Mouse (Mus musculus) neural tube, embryonic 14.5 days (tissue): ENCODE measurements around the gene Arpc2. TPM values are rescaled to one million over a fixed set of nuclear protein-coding genes. Genes with fewer than 3 reads are reported as not detected.

Experiments used
- ATAC-seq: fragments of 200-750 bp; cut with Nextera tagmentation; 2 replicates; pipeline ENCODE4 v1.8.0; 2017; ENCODE audit warnings: low read depth, mild to moderate bottlenecking, moderate TSS enrichment, moderate library complexity
- H3K27ac ChIP-seq: fragments of 300-500 bp; sonication (generic); 2 replicates; pipeline ENCODE4 v1.5.1; 2014; ENCODE audit warnings: low read depth, mild to moderate bottlenecking, control low read depth, low read length, moderate library complexity, mixed read lengths
- H3K27me3 ChIP-seq: fragments of 300-500 bp; sonication (generic); 2 replicates; pipeline ENCODE4 v1.6.1; 2014; ENCODE audit warnings: low read length; ENCODE audit not compliant: control insufficient read depth, insufficient read depth
- H3K36me3 ChIP-seq: fragments of 300-500 bp; sonication (generic); 2 replicates; pipeline ENCODE4 v1.6.1; 2014; ENCODE audit warnings: low read length, mixed read lengths; ENCODE audit not compliant: control insufficient read depth, insufficient read depth
- H3K4me1 ChIP-seq: fragments of 300-500 bp; sonication (generic); 2 replicates; pipeline ENCODE4 v1.6.1; 2014; ENCODE audit warnings: low read length; ENCODE audit not compliant: control insufficient read depth, insufficient read depth
- H3K4me2 ChIP-seq: fragments of 300-500 bp; sonication (generic); 2 replicates; pipeline ENCODE4 v1.6.1; 2014; ENCODE audit warnings: mild to moderate bottlenecking, low read depth, low read length, control low read depth
- H3K4me3 ChIP-seq: fragments of 300-500 bp; sonication (generic); 2 replicates; pipeline ENCODE4 v1.5.1; 2014; ENCODE audit warnings: low read depth, low read length, control low read depth, mixed read lengths
- H3K9ac ChIP-seq: fragments of 300-500 bp; sonication (generic); replicated peaks from 2 replicates; pipeline ENCODE4 v1.6.1; 2014; ENCODE audit warnings: low read depth, mild to moderate bottlenecking, control low read depth, low read length, mixed read lengths
- H3K9me3 ChIP-seq: fragments of 300-500 bp; sonication (generic); 2 replicates; pipeline ENCODE4 v1.6.1; 2016; ENCODE audit warnings: low read length; ENCODE audit not compliant: control insufficient read depth
- WGBS: fragments of 180-500 bp; shearing (Covaris S2); extraction: QIAGEN DNeasy Blood & Tissue Kit; methylation state at CpG from one replicate; pipeline ENCODE4 v1.1.7; 2014; 5-methylcytosine and 5-hydroxymethylcytosine counted together
- polyA plus RNA-seq: library from polyadenylated mRNA; unstranded; fragments of >200 nt; fragmentation: Nextera tagmentation; extraction: Ambion mirVana; gene quantifications from 2 replicates; pipeline ENCODE4 v1.2.1, GENCODE M21; 2014

The Arpc2 gene
- polyA plus RNA-seq, 1 experiment from 2014 or later, result 294 TPM

DNA sequence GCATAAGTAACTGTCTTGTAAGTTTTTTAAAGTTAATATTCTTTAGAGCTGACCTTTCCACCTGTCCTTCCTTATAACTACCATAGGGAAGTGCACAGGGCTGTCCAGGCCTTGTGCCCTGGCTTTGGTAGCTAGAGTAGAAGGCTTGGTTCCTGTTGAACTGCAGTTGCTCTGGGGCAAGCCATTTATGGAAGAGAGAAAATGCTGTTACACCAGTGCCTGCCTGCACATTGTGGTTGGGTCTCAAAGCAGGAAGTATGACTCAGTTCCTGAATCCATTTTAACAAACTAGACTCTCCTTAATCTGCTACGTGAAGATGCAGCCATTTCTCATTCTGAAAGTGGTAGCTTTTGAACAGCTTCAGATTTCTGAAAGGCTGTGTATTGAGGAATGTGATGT is 12.9 kb downstream of the Arpc2 start:
- Histone ChIP-seq H3K4me2 (no peak overlapping the region), H3K36me3 (peaks cover 35% of the 10 kb centered on the region), H3K9ac (no peak overlapping the region), H3K9me3 (no peaks in the 10 kb centered on the region), H3K27ac (no peak overlapping the region), H3K4me1 (no peaks in the 10 kb centered on the region), H3K27me3 (no peaks in the 10 kb centered on the region), H3K4me3 (no peak overlapping the region)
- WGBS, result 75% methylated on average over 1 of the region's 1 CpGs
- ATAC-seq, result no peak

DNA sequence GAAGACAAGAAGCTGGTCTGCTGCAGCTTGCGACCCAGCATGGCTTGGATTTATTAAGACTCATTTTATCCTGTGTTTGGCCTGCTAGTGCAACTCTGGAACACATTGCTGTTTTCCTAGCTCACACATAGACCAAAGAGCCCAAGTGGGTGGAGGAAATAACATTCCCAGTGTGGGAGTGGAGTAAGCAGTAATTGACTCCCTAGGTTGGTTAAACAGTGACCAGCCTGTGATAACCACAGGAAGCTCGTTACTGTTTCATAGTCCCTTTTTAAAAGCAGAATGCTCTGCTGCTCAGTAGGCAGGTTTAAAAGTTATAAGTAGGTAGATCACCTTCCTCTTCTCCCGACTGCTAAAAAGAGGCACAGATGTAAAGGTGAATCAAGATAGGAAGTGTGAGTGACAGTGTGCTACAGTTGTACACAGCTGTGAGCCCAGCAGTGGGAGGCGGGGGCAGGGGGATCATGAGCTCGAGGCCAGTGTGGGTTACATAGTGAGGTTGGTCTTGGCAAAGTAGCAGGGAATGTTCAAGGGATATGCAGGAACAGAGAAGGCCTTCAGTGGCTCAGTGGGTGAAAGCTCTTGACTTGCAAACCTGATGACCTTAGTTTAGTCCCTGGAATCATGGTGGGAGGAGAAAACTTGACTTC is 13.6 kb downstream of the Arpc2 start:
- Histone ChIP-seq H3K27me3 (no peaks in the 10 kb centered on the region), H3K36me3 (peaks cover 35% of the 10 kb centered on the region), H3K9me3 (no peaks in the 10 kb centered on the region), H3K4me3 (no peak overlapping the region), H3K4me1 (no peaks in the 10 kb centered on the region), H3K27ac (no peak overlapping the region), H3K9ac (no peak overlapping the region), H3K4me2 (no peak overlapping the region)
- ATAC-seq, result no peak
- 75% methylated on average over 5 of the region's 5 CpGs for WGBS

DNA sequence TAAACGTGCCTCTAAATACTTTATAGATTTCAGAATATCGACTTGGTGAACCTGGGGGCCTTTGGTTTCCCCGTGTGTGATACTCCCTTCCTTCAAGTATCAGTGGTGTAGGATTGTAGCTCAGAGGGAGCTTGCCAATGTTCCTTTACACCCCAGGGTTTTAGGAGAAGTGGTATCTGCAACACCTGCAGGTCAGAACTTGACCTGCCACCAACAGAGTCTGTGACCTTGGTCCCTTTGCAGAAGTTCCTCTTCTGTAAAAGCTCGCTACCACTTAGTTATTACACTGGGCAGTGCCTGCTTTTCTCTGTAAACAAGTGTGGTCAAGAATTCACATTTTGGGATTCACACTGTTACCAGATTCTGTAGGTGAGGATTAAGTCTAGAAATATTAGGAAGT is 14.2 kb downstream of the Arpc2 start:
- Histone ChIP-seq H3K36me3 (peaks cover 36% of the 10 kb centered on the region), H3K9me3 (no peaks in the 10 kb centered on the region)
- ATAC-seq, result no peak

DNA sequence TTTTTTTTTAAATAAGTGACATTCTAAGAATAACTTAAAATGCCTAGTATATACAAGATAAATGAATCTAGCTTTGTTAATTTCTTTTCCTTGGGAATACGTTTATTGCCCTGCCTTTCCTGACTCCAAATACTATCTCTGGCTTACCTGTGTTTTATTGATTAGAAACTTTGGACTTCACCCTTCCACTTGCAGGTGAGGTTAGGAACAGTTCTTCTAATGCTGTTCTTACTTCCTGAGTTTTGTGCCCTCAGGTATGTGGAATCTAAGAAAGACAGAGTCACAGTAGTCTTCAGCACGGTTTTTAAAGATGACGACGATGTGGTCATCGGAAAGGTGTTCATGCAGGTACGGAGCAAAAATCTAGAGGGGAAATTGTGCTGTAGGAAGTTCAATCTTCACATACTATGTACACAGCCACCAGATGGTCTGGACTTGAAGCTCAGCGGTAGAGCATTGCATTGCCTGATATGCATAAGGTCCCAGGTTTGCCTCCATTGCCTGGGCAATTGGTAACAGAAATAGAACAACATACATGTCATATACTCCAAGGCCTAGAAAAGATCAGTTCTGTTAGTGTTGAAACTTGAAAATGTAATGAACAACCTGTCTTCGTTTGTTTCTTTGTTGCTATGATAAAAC is 19.9 kb downstream of the Arpc2 start:
- no peak for ATAC-seq
- no peak overlapping the region for H3K9ac ChIP-seq
- H3K4me1 ChIP-seq, result no peaks in the 10 kb centered on the region
- WGBS, result 96% methylated on average over 8 of the region's 8 CpGs
- H3K36me3 ChIP-seq, result peaks cover 49% of the 10 kb centered on the region
- no peaks in the 10 kb centered on the region for H3K27me3 ChIP-seq
- no peak overlapping the region for H3K4me3 ChIP-seq
- no peak overlapping the region for H3K4me2 ChIP-seq
- H3K9me3 ChIP-seq, result no peaks in the 10 kb centered on the region
- no peak overlapping the region for H3K27ac ChIP-seq

More for the DNA sequence above, 14.2 kb downstream of the Arpc2 start:
- no peak overlapping the region for H3K9ac ChIP-seq
- no peak overlapping the region for H3K4me3 ChIP-seq
- WGBS, result 94% methylated on average over 4 of the region's 4 CpGs
- no peaks in the 10 kb centered on the region for H3K27me3 ChIP-seq
- no peak overlapping the region for H3K27ac ChIP-seq
- no peak overlapping the region for H3K4me2 ChIP-seq
- H3K4me1 ChIP-seq, result no peaks in the 10 kb centered on the region

DNA sequence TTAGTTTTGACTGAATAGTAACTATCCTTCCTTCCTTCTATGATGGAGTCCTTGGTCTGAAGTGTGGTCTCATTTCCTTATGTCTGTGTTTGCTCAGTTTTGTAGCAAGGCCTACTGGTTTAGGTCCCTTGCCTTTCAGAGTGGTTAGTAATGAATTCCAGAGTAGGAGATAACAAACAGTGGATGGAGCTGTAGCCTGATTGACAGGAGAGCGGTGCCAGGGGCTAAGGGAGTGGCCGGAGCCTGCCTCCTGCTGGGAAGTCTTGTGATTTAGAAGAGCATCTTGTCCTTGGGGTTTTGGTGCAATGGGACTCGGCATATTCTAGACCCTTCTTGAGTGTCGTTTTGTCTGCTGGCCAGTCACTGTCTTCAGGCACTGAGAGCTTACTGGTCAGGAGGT is 20.9 kb downstream of the Arpc2 start:
- WGBS, result 84% methylated on average over 4 of the region's 4 CpGs
- no peak overlapping the region for H3K27ac ChIP-seq
- ATAC-seq, result no peak
- H3K27me3 ChIP-seq, result no peaks in the 10 kb centered on the region
- no peak overlapping the region for H3K4me3 ChIP-seq
- no peak overlapping the region for H3K4me2 ChIP-seq
- no peaks in the 10 kb centered on the region for H3K9me3 ChIP-seq
- H3K4me1 ChIP-seq, result no peaks in the 10 kb centered on the region
- H3K36me3 ChIP-seq, result peaks cover 43% of the 10 kb centered on the region
- H3K9ac ChIP-seq, result no peak overlapping the region

DNA sequence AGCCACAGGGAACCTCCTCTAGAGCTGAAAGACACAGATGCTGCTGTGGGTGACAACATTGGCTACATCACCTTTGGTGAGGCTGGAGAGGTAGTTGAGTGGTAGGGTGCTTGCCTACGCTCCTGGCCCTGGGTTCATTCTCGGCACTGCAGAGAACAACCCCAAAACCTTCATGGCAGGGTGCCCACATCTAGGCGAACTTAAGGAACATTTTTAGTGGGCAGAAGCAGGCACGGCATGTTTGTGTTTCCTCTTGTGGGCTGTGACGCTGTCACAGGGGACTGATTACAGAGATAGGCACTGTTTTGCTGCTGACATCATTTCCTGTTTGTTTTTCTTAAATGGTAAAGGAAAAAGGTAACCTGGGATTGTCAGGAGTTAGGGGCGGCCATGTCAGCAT is 26.6 kb downstream of the Arpc2 start:
- no peak for ATAC-seq
- H3K4me2 ChIP-seq, result no peak overlapping the region
- no peaks in the 10 kb centered on the region for H3K9me3 ChIP-seq
- H3K27me3 ChIP-seq, result no peaks in the 10 kb centered on the region
- H3K4me1 ChIP-seq, result no peaks in the 10 kb centered on the region
- no peak overlapping the region for H3K27ac ChIP-seq
- H3K9ac ChIP-seq, result no peak overlapping the region
- no peak overlapping the region for H3K4me3 ChIP-seq
- WGBS, result 92% methylated on average over 6 of the region's 6 CpGs
- peaks cover 59% of the 10 kb centered on the region for H3K36me3 ChIP-seq

DNA sequence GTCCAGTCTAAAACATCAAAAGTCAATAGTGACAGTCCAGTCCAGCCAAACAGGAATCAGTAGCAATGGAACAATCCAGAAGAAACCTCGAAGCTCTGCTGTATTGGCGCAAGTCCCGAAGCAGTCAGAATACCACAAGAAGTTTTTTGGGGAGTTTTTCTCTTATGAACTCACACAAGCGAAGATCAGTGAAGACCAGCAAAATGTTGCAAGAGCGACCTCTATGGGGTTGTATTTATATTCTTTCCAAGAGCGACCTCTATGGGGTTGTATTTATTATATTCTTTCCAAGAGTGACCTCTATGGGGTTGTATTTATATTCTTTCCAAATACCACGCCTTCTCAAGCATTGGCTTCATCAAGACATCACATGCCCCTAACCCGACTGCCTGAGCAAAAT is 32.9 kb downstream of the Arpc2 start:
- 90% methylated on average over 8 of the region's 8 CpGs for WGBS
- Histone ChIP-seq H3K4me2 (no peak overlapping the region), H3K9me3 (no peaks in the 10 kb centered on the region), H3K9ac (no peak overlapping the region), H3K4me3 (no peak overlapping the region), H3K36me3 (peaks cover 36% of the 10 kb centered on the region), H3K4me1 (no peaks in the 10 kb centered on the region), H3K27ac (no peak overlapping the region), H3K27me3 (no peaks in the 10 kb centered on the region)
- ATAC-seq, result no peak

DNA sequence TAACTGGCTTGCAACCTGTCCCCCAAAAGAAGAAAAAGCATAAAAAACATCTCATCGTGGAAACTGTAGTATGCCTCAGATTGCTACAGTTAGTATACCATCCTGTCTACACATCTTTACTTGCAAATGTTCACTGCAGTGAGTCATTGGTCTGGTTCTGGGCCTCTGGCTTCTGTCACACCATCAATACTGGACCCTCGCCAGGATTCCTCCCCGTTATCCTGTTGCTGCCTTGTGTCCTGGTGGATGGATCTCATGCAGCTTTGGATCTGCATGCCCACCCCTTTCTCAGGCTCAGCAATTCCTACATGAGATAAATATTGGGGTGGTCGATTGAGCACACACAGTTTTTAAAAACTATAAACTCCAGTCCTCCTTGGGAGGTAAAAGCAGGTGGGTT is 35.8 kb downstream of the Arpc2 start:
- H3K27me3 ChIP-seq, result no peaks in the 10 kb centered on the region
- H3K4me3 ChIP-seq, result no peak overlapping the region
- 81% methylated on average over 4 of the region's 4 CpGs for WGBS
- no peaks in the 10 kb centered on the region for H3K4me1 ChIP-seq
- H3K9me3 ChIP-seq, result no peaks in the 10 kb centered on the region
- ATAC-seq, result no peak
- no peak overlapping the region for H3K4me2 ChIP-seq
- H3K36me3 ChIP-seq, result peaks cover 14% of the 10 kb centered on the region
- no peak overlapping the region for H3K9ac ChIP-seq
- H3K27ac ChIP-seq, result no peak overlapping the region

DNA sequence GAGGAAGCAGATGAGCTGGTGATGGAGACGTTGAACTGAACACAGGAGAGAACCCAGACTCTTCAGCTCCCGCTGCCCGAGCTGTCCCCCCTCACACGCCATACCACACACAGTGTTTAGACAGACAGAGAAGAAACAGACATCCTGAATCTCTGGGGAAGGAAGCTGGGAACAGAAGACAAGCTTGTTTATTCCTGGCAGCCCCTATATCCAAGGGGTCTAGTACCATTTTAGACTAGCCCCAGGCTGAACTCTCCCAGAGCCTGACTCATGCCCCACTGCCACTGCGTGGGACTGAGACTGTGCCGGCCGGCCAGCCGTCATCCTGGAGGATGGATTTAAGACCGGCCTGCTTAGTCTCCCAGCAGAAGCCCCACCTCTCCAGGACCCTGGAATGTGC is 39.1 kb downstream of the Arpc2 start:
- H3K4me1 ChIP-seq, result no peaks in the 10 kb centered on the region
- 50% methylated on average over 9 of the region's 9 CpGs for WGBS
- no peak overlapping the region for H3K4me2 ChIP-seq
- H3K27ac ChIP-seq, result no peak overlapping the region
- no peaks in the 10 kb centered on the region for H3K9me3 ChIP-seq
- no peak overlapping the region for H3K4me3 ChIP-seq
- no peaks in the 10 kb centered on the region for H3K27me3 ChIP-seq
- H3K9ac ChIP-seq, result no peak overlapping the region
- H3K36me3 ChIP-seq, result peaks cover 9% of the 10 kb centered on the region; the same call in 1 of the 2 replicates
- no peak for ATAC-seq
